Mouse (Mus musculus): ENCODE measurements at regions not wholly inside any gene's neighbourhood (a gene's known extent, or its start where the extent isn't known, plus 50 kb on each side); places are given as distances from the start of the nearest gene placed in this dataset.

DNA sequence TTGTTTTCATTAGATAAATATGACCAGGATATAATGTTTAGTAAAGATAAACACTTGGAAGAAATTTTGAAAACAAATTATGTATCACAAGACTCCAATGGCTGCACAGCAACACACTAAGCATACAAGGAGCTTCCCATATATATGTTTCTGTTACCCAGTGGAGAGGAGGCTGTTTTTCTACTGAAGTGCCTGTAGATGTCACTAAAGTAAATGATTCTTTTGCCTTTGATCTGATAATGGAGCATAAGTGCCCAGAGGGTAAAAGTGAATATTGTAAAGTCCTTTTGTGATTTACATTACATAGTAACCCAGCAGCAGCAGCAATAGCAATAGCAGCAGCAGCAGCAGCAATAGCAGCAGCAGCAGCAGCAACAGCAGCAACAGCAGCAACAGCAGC lies 226.3 kb downstream of the Ahr start:
- H3K36me3 ChIP-seq (replicated peaks): no peaks in the 10 kb centered on the region
- no peak for ATAC-seq (ENCODE audit: low FRiP score)
- no peak overlapping the region for H3K4me2 ChIP-seq
- no peak overlapping the region for H3K4me3 ChIP-seq (replicated peaks)
- H3K27me3 ChIP-seq: no peaks in the 10 kb centered on the region
- H3K9me3 ChIP-seq: no peaks in the 10 kb centered on the region
- no peak overlapping the region for H3K9ac ChIP-seq
- peaks cover 7% of the 10 kb centered on the region for H3K4me1 ChIP-seq
- H3K27ac ChIP-seq: no peak overlapping the region

DNA sequence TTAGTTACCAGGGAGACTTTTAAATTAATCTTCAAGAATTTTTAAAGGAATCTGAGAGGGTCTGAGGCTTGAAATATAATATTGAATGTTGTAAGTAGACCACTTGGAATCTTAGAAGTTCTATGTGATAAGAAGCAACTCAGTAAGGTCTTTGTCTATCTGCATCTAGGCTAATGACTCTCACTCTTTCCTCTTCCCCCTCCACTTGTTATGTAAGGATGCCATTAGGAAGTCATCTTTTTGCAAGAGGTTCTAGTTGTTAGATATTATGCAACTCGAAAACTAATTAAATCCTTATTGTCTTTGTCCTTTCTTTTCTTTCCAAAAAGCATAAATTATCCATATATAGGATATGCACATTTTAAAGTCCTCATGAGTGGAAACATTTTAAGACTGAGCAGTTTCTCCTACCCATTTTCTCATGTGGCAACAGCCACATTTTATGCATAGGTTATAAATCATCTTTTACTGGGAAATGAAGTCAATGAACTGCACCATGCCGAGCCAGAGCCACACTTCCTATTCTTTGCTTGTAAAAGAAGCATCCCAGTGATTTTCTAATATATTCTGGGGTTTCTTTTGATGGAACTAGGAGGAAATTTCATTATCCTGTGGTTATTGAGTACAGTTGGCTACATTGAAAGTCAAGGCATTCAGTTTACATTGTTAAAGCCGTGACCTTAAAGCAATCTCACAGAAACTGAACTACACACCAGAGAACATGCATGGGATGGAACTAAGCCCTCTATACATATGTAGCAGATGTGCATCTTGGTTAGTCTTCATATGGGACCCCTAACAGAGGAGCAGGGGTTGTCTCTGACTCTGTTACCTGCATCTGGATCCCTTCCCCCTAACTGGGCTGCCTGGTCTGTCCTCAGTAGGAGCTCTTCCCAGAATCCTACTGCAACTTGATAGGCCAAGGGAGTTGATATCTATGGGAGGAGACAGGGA lies 230.8 kb downstream of the Ahr start:
- H3K4me2 ChIP-seq: no peak overlapping the region
- H3K4me1 ChIP-seq: no peaks in the 10 kb centered on the region
- no peak overlapping the region for H3K9ac ChIP-seq
- ATAC-seq (ENCODE audit: low FRiP score): no peak
- no peaks in the 10 kb centered on the region for H3K36me3 ChIP-seq (replicated peaks)
- H3K27ac ChIP-seq: no peak overlapping the region
- 71% methylated on average over 3 of the region's 3 CpGs for WGBS
- no peaks in the 10 kb centered on the region for H3K27me3 ChIP-seq
- H3K4me3 ChIP-seq (replicated peaks): no peak overlapping the region
- H3K9me3 ChIP-seq: no peaks in the 10 kb centered on the region

DNA sequence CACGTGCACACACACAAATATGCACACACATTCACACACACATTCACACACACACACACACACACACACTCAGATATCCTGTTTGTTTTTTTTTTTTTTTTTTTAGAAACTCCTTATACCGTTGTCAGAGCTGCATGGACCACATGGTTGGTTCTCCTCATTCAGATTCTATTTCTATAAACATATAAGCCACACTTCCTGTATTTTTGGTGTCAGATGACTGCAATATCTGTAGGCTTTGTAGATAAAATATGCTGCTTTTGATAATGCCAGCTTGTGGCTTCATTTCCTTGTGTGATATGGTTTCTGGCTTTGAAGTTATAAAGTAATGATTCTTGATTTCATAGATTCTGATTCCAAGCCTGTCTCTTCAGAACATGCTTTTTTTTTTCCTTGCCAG lies 231.7 kb downstream of the Ahr start:
- no peak overlapping the region for H3K4me3 ChIP-seq (replicated peaks)
- no peak for ATAC-seq (ENCODE audit: low FRiP score)
- no peaks in the 10 kb centered on the region for H3K27me3 ChIP-seq
- 89% methylated on average over 2 of the region's 2 CpGs for WGBS
- no peaks in the 10 kb centered on the region for H3K36me3 ChIP-seq (replicated peaks)
- no peaks in the 10 kb centered on the region for H3K9me3 ChIP-seq
- no peak overlapping the region for H3K4me2 ChIP-seq
- no peak overlapping the region for H3K9ac ChIP-seq
- H3K4me1 ChIP-seq: no peaks in the 10 kb centered on the region
- H3K27ac ChIP-seq: no peak overlapping the region

DNA sequence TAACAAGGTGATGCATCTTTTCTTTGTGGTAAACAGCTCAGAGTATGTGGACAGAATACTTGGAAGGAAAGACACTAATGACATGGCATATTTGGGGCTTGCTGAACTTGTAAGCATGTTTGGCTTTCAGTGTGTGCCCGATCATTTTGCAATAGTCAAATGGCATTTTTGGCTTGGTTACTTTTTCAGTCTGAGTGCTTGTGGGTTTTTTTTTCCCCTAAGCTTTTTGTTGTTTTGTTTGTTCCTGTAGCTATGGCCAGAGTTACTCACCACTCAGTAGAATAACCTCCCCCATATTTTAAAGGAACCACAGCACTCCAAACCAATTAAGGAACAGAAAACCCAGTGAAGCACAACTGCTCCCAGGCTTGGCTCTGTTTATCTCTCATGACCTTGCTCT lies 240.2 kb downstream of the Ahr start:
- Histone ChIP-seq H3K36me3 (replicated peaks) (no peaks in the 10 kb centered on the region), H3K4me1 (no peaks in the 10 kb centered on the region), H3K27me3 (no peaks in the 10 kb centered on the region), H3K9me3 (no peaks in the 10 kb centered on the region), H3K4me3 (replicated peaks) (no peak overlapping the region), H3K9ac (no peak overlapping the region), H3K4me2 (no peak overlapping the region), H3K27ac (no peak overlapping the region)
- WGBS: 87% methylated on average over 1 of the region's 1 CpGs
- no peak for ATAC-seq (ENCODE audit: low FRiP score)

DNA sequence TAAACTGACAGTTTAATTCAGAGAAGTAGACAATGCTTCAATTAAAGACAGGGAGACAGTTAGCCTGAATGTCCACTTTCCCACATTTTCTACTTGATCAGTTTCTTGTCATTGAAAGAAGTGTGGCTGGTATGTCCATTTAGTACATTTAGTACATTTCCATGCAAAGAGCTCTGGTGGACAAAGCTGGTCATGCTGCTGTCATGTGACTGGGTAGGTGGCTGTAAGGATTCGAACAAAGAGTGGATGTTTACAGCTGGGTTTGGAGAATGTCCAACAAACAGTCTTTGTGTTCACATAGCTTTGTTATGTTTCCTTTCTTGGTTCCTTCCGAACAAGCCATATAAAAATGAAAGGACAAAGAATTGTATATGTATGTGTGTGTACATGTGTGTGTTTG lies 241.3 kb downstream of the Ahr start:
- Histone ChIP-seq H3K9me3 (no peaks in the 10 kb centered on the region), H3K27ac (no peak overlapping the region), H3K36me3 (replicated peaks) (no peaks in the 10 kb centered on the region), H3K4me1 (no peaks in the 10 kb centered on the region), H3K4me3 (replicated peaks) (no peak overlapping the region), H3K9ac (no peak overlapping the region), H3K27me3 (no peaks in the 10 kb centered on the region), H3K4me2 (no peak overlapping the region)
- WGBS: 88% methylated on average over 2 of the region's 2 CpGs
- ATAC-seq (ENCODE audit: low FRiP score): no peak

DNA sequence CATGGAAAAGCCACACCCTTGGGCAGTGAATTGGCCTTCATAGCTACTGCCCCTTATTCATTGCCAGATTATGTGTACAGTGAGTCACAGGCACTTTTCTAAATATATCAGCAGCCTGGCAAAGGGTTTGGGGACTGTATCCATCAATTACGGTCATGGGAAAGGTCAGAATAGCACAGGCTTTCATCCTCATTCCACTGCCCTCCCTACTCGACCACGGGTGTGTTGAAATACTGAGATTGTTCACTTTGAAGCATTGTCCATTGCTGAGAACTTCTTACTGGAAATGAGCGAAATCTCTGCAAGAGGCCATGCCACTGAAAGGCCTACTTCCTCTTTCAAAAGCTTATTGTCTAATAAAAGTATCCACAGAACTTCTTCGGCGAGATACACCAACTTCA lies 242.9 kb downstream of the Ahr start:
- Histone ChIP-seq H3K36me3 (replicated peaks) (no peaks in the 10 kb centered on the region), H3K4me2 (no peak overlapping the region), H3K27me3 (no peaks in the 10 kb centered on the region), H3K4me1 (no peaks in the 10 kb centered on the region), H3K27ac (no peak overlapping the region), H3K4me3 (replicated peaks) (no peak overlapping the region), H3K9me3 (no peaks in the 10 kb centered on the region), H3K9ac (no peak overlapping the region)
- ATAC-seq (ENCODE audit: low FRiP score): no peak
- WGBS: 84% methylated on average over 6 of the region's 6 CpGs

DNA sequence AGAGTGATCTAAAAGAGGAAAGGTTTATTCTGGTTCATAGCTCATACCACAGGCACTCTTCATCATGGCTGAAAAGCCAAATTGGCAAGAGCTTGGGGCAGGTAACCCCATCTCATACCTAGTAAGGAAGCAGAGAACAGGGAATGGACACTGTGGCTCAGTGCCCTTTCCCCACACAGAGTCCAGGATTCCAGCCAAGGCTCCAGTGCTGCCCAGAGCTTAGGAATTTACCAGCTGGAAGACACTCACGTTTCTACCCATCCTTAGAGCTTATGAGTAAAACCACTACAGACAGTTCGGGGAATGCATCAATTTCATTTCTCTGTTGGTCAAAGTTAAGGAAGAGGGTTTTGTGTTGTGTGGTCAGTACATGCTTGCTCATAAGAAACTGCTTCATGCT lies 241.0 kb downstream of the Snx13 start:
- Histone ChIP-seq H3K9me3 (no peaks in the 10 kb centered on the region), H3K27ac (no peak overlapping the region), H3K4me1 (no peaks in the 10 kb centered on the region), H3K27me3 (no peaks in the 10 kb centered on the region), H3K4me3 (replicated peaks) (no peak overlapping the region), H3K9ac (no peak overlapping the region), H3K4me2 (no peak overlapping the region), H3K36me3 (replicated peaks) (no peaks in the 10 kb centered on the region)
- no peak for ATAC-seq (ENCODE audit: low FRiP score)
- WGBS: 88% methylated on average over 2 of the region's 2 CpGs

DNA sequence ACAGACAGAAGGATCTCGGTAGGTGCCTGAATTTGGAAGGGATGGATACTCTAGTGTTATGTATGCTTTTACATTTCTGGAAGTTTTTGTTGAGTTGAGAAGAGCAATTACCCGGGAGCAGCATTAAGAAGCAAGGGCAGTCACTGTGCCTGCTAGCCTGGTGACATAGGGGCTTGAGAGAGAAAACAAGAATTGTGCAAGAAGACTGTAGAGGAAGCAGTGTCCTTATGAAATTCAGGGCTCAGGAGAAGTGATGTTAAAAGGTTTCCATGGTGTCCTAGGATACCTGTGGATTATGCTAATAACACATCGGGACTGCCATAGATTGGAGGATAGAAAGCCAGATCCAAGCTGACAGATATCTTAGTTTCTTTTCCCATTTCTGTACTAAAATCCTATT lies 240.6 kb downstream of the Snx13 start:
- Histone ChIP-seq H3K4me3 (replicated peaks) (no peak overlapping the region), H3K4me2 (no peak overlapping the region), H3K27ac (no peak overlapping the region), H3K27me3 (no peaks in the 10 kb centered on the region), H3K4me1 (no peaks in the 10 kb centered on the region), H3K9ac (no peak overlapping the region), H3K9me3 (no peaks in the 10 kb centered on the region), H3K36me3 (replicated peaks) (no peaks in the 10 kb centered on the region)
- ATAC-seq (ENCODE audit: low FRiP score): no peak
- WGBS: 89% methylated on average over 3 of the region's 3 CpGs

DNA sequence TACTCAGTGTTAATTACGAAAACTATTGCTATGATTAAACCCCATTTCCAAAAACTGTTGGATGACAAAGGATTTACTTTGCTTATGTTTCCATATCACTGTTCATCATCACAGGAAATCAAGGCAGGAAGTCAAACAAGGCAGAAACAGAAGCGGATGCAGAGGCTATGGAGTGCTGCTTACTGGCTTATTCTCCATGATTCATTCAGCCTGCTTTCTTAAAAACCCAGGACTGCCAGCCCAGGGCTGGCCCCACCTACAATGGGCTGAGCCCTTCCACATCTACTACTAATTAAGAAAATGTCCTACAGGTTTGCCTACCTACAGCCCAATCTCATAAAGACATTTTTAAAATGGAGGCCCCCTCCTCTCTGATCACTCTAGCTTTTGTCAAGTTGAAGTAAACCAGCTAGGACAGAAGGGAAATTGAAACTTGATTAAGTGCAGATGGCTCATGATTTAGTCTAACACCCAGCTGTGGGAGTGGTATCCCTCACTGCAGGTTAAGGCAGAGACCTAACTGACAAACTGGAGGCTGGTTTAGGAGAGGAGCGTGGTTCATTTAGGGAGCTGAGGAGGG lies 240.1 kb downstream of the Snx13 start:
- Histone ChIP-seq H3K27me3 (no peaks in the 10 kb centered on the region), H3K9me3 (no peaks in the 10 kb centered on the region), H3K27ac (no peak overlapping the region), H3K4me3 (replicated peaks) (no peak overlapping the region), H3K36me3 (replicated peaks) (no peaks in the 10 kb centered on the region), H3K4me1 (no peaks in the 10 kb centered on the region), H3K9ac (no peak overlapping the region), H3K4me2 (no peak overlapping the region)
- no peak for ATAC-seq (ENCODE audit: low FRiP score)
- 88% methylated on average over 3 of the region's 3 CpGs for WGBS

DNA sequence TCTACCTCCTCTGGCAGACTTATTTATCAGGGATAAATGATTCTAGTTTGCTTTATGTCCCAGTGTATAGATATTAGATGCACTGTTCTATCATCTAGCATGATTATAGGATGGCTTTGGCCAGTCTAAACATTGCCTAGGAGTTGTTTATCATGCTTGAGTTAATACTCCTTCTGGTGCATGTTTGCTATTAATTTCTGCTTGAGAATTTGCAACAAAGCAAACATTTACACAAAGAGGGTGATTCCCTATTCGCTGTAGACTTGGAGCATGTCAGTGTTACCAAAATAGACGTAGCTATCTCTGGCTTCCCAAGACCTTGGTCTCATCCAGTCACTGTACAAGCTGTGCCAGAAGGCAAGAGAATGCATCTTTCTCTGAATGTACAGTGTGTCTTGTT lies 237.4 kb downstream of the Snx13 start:
- no peaks in the 10 kb centered on the region for H3K9me3 ChIP-seq
- no peaks in the 10 kb centered on the region for H3K4me1 ChIP-seq
- no peak overlapping the region for H3K4me2 ChIP-seq
- no peak overlapping the region for H3K27ac ChIP-seq
- no peaks in the 10 kb centered on the region for H3K27me3 ChIP-seq
- WGBS: 80% methylated on average over 2 of the region's 2 CpGs
- ATAC-seq (ENCODE audit: low FRiP score): no peak
- no peak overlapping the region for H3K9ac ChIP-seq
- H3K36me3 ChIP-seq (replicated peaks): no peaks in the 10 kb centered on the region
- H3K4me3 ChIP-seq (replicated peaks): no peak overlapping the region

DNA sequence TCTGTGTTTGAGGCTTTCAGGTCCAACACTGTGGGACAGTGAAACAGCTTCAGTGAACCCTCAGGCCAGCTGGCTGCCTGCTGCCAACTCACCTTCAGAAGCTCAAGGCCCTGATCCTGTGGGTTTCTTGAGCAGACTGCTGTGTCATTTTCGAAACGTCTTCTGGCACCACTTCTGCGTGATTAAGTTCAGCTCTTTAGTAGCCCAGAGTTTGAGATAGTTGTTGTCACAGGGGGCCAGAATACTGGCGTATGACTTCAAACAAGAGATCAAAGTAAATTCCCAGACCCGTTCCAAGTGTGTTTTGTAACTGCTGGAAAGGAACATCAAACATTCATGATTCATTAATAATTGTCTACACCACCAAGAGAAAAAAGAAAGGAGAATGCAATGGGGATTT lies 236.9 kb downstream of the Snx13 start:
- no peak overlapping the region for H3K9ac ChIP-seq
- 73% methylated on average over 5 of the region's 5 CpGs for WGBS
- no peaks in the 10 kb centered on the region for H3K27me3 ChIP-seq
- H3K9me3 ChIP-seq: no peaks in the 10 kb centered on the region
- H3K27ac ChIP-seq: no peak overlapping the region
- H3K4me2 ChIP-seq: no peak overlapping the region
- H3K4me3 ChIP-seq (replicated peaks): no peak overlapping the region
- H3K4me1 ChIP-seq: no peaks in the 10 kb centered on the region
- no peak for ATAC-seq (ENCODE audit: low FRiP score)
- H3K36me3 ChIP-seq (replicated peaks): no peaks in the 10 kb centered on the region

DNA sequence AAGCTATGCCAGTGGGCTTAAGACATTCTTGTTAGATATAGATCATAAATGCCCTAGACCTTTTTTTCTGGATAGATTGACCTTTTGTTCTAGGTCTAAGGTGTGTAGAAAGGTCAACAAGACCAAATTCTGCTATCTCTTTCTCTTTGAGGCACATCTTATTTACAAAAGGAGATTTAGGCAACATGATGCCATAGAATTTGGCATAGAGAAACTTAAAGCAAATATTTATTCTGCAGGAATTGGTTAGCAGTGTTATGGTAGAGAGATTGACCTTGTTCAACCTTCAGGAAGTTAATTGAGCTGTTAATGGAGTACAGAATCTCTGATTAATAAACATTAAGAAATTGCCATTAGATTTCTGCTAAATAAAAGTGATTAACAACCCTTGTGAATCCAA lies 236.4 kb downstream of the Snx13 start:
- Histone ChIP-seq H3K4me2 (no peak overlapping the region), H3K9me3 (no peaks in the 10 kb centered on the region), H3K9ac (no peak overlapping the region), H3K4me3 (replicated peaks) (no peak overlapping the region), H3K4me1 (no peaks in the 10 kb centered on the region), H3K36me3 (replicated peaks) (no peaks in the 10 kb centered on the region), H3K27me3 (no peaks in the 10 kb centered on the region), H3K27ac (no peak overlapping the region)
- ATAC-seq (ENCODE audit: low FRiP score): no peak

DNA sequence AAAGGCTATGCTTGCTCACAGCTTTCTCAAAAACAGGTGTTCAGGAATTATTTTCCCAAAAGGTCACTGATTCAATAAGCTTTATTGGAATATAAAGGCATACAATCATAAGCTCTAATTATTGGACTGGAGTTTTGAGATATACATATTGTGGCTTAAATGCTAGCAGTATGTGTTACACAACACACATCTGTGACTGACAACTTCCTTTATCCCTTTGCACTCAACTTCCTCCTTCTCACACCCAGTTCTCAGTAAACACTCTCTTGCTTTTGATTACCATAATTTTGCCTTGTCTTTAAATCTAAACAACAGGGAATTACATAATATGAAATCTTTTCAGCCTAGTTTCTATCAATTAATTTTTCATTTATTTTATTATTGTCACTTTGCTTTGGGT lies 222.5 kb downstream of the Snx13 start:
- Histone ChIP-seq H3K4me1 (no peaks in the 10 kb centered on the region), H3K27ac (no peak overlapping the region), H3K4me3 (replicated peaks) (no peak overlapping the region), H3K4me2 (no peak overlapping the region), H3K9me3 (no peaks in the 10 kb centered on the region), H3K27me3 (no peaks in the 10 kb centered on the region), H3K36me3 (replicated peaks) (no peaks in the 10 kb centered on the region), H3K9ac (no peak overlapping the region)
- no peak for ATAC-seq (ENCODE audit: low FRiP score)
